Mouse (Mus musculus) lung, embryonic 15.5 days (tissue): Measurements from ENCODE around the gene Negr1. TPM values are rescaled to one million over a fixed set of nuclear protein-coding genes. Genes with fewer than 3 reads are reported as not detected.

Experiments used
- ATAC-seq: fragments of 200-750 bp; cut with Nextera tagmentation; 2 replicates; pipeline ENCODE4 v1.8.0; 2017; ENCODE audit warnings: moderate number of reproducible peaks, borderline replicate concordance; ENCODE audit not compliant: low FRiP score, low TSS enrichment; ENCODE audit errors: extremely low read depth
- H3K27ac ChIP-seq: fragments of 300-500 bp; sonication (generic); 2 replicates; pipeline ENCODE4 v1.5.1; 2015; ENCODE audit warnings: moderate library complexity, mild to moderate bottlenecking, inconsistent platforms
- H3K27me3 ChIP-seq: fragments of 300-500 bp; sonication (generic); 2 replicates; pipeline ENCODE4 v1.6.1; 2015; ENCODE audit warnings: inconsistent platforms
- H3K36me3 ChIP-seq: fragments of 300-500 bp; sonication (generic); 2 replicates; pipeline ENCODE4 v1.6.1; 2015; ENCODE audit warnings: inconsistent platforms
- H3K4me1 ChIP-seq: fragments of 300-500 bp; sonication (generic); 2 replicates; pipeline ENCODE4 v1.6.1; 2015; ENCODE audit warnings: inconsistent platforms
- H3K4me2 ChIP-seq: fragments of 300-500 bp; sonication (generic); 2 replicates; pipeline ENCODE4 v1.6.1; 2015; ENCODE audit warnings: inconsistent platforms, mild to moderate bottlenecking, moderate library complexity
- H3K4me3 ChIP-seq: fragments of 300-500 bp; sonication (generic); 2 replicates; pipeline ENCODE4 v1.5.1; 2015; ENCODE audit warnings: mild to moderate bottlenecking, inconsistent platforms
- H3K9ac ChIP-seq: fragments of 300-500 bp; sonication (generic); 2 replicates; pipeline ENCODE4 v1.6.1; 2015; ENCODE audit warnings: inconsistent platforms
- H3K9me3 ChIP-seq: fragments of 300-500 bp; sonication (generic); 2 replicates; pipeline ENCODE4 v1.6.1; 2016; ENCODE audit warnings: inconsistent platforms
- WGBS: fragments of 180-500 bp; shearing (Covaris S2); methylation state at CpG from one replicate; pipeline ENCODE4 v1.1.7; 2015; 5-methylcytosine and 5-hydroxymethylcytosine counted together
- polyA plus RNA-seq: library from polyadenylated mRNA; unstranded; fragments of >200 nt; fragmentation: Nextera tagmentation; extraction: Ambion mirVana; gene quantifications from 2 replicates; pipeline ENCODE4 v1.2.1, GENCODE M21; 2015

Gene Negr1
- polyA plus RNA-seq, 1 experiment from 2014 or later, result 7.5 TPM

GRCm38 (mm10) chr3:157164840-157165595 is 603.4 kb downstream of the Negr1 start:
- no peaks in the 10 kb centered on the region for H3K36me3 ChIP-seq
- no peaks in the 10 kb centered on the region for H3K9me3 ChIP-seq
- H3K9ac ChIP-seq, result no peak overlapping the region
- peak; percentile 90; the same call in 1 of the 2 replicates for ATAC-seq
- peaks cover 5% of the 10 kb centered on the region; the same call in 1 of the 2 replicates for H3K4me1 ChIP-seq
- WGBS, result 70% methylated on average over 3 of the region's 3 CpGs
- H3K27ac ChIP-seq, result no peak overlapping the region
- no peaks in the 10 kb centered on the region for H3K27me3 ChIP-seq
- no peak overlapping the region for H3K4me2 ChIP-seq
- H3K4me3 ChIP-seq, result no peak overlapping the region

DNA sequence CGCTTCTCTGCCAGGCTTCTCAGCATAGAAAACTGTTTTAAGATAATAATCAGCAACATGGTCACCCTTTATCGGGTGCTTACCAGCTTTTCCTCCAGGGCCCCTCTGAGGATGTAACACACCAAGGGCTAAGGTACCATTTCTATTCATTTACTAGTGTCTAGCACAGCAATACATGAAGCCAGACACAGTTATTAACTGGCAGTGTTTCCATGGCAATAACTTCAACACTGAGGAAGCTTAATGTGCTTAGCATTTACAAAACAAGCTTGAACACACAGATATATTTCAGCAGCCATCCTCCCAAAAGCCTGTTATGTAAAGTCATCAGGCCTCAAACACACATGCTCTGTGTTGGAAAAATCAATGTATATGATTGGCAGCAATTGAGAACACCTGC is 620.4 kb downstream of the Negr1 start:
- no peak overlapping the region for H3K4me3 ChIP-seq
- no peaks in the 10 kb centered on the region for H3K27me3 ChIP-seq
- no peak for ATAC-seq
- no peaks in the 10 kb centered on the region for H3K9me3 ChIP-seq
- no peaks in the 10 kb centered on the region for H3K36me3 ChIP-seq
- no peak overlapping the region for H3K27ac ChIP-seq
- H3K4me2 ChIP-seq, result no peak overlapping the region
- no peaks in the 10 kb centered on the region for H3K4me1 ChIP-seq
- no peak overlapping the region for H3K9ac ChIP-seq
- 60% methylated on average over 2 of the region's 2 CpGs for WGBS

- Histone ChIP-seq H3K9me3 (no peaks in the 10 kb centered on the region), H3K4me2 (no peak overlapping the region), H3K4me3 (no peak overlapping the region), H3K36me3 (no peaks in the 10 kb centered on the region), H3K27me3 (no peaks in the 10 kb centered on the region), H3K9ac (no peak overlapping the region), H3K27ac (no peak overlapping the region; the same call in 1 of the 2 replicates), H3K4me1 (peaks cover 10% of the 10 kb centered on the region; the same call in 1 of the 2 replicates)
- no peak for ATAC-seq
- WGBS, result 48% methylated on average over 8 of the region's 8 CpGs
These were observed 627.5 kb downstream of the Negr1 start for GRCm38 (mm10) chr3:157188939-157189725.

DNA sequence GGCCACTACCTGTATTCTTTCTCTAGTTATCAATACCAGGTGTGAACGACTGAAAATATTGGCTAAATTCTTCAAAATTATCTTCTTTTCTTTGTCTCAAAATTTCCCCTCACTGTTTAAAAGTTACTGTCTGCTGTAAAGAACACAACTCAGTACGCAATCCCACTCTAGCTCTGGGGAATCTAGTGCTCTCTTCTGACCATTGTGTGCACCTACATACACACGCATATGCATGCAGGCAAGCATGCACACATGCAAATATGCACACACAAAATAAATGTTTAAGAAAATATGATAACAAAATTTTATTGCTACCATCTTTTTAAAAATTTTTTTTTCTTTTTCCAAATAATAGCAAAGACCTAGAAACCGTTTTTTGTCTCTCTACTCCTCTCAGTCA is 628.2 kb downstream of the Negr1 start:
- H3K9me3 ChIP-seq, result no peaks in the 10 kb centered on the region
- no peak overlapping the region for H3K4me3 ChIP-seq
- no peaks in the 10 kb centered on the region for H3K36me3 ChIP-seq
- no peak overlapping the region for H3K27ac ChIP-seq
- H3K4me1 ChIP-seq, result peaks cover 10% of the 10 kb centered on the region; the same call in 1 of the 2 replicates
- no peak overlapping the region for H3K9ac ChIP-seq
- ATAC-seq, result no peak
- no peaks in the 10 kb centered on the region for H3K27me3 ChIP-seq
- WGBS, result 77% methylated on average over 4 of the region's 4 CpGs
- H3K4me2 ChIP-seq, result no peak overlapping the region

GRCm38 (mm10) chr3:157190551-157190950 is 629.0 kb downstream of the Negr1 start:
- no peak overlapping the region for H3K27ac ChIP-seq
- 60% methylated on average over 3 of the region's 3 CpGs for WGBS
- no peaks in the 10 kb centered on the region for H3K36me3 ChIP-seq
- H3K9ac ChIP-seq, result no peak overlapping the region
- H3K4me3 ChIP-seq, result no peak overlapping the region
- no peak overlapping the region for H3K4me2 ChIP-seq
- H3K4me1 ChIP-seq, result peaks cover 10% of the 10 kb centered on the region; the same call in 1 of the 2 replicates
- ATAC-seq, result no peak
- H3K27me3 ChIP-seq, result no peaks in the 10 kb centered on the region
- H3K9me3 ChIP-seq, result no peaks in the 10 kb centered on the region

GRCm38 (mm10) chr3:157192021-157192420 is 630.4 kb downstream of the Negr1 start:
- no peak overlapping the region for H3K9ac ChIP-seq
- H3K4me2 ChIP-seq, result no peak overlapping the region
- 51% methylated on average over 3 of the region's 3 CpGs for WGBS
- no peaks in the 10 kb centered on the region for H3K9me3 ChIP-seq
- ATAC-seq, result no peak
- no peak overlapping the region for H3K27ac ChIP-seq
- no peak overlapping the region for H3K4me3 ChIP-seq
- peaks cover 10% of the 10 kb centered on the region; the same call in 1 of the 2 replicates for H3K4me1 ChIP-seq
- no peaks in the 10 kb centered on the region for H3K27me3 ChIP-seq
- no peaks in the 10 kb centered on the region for H3K36me3 ChIP-seq

DNA sequence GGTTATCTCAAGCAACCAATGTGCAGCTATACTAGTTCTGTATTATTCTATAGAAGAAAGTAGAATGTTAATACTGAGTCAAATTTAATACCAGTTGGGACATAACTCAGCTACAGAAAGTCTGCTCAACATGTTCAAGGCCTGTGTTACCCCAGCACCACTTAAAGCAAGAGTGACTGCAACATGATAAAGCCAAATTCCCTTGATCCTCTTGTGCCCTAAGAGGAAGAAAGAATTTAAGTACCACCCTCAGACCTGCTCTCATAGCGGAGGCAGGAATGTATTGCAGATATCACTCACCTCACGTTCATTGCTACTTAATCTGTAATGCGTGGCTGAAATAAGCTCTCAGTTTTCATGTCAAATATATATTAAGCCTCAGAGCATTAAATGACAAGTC is 631.5 kb downstream of the Negr1 start:
- ATAC-seq, result peak; percentile 59; the same call in 1 of the 2 replicates
- no peak overlapping the region for H3K4me2 ChIP-seq
- no peaks in the 10 kb centered on the region for H3K27me3 ChIP-seq
- WGBS, result 58% methylated on average over 3 of the region's 3 CpGs
- no peaks in the 10 kb centered on the region for H3K36me3 ChIP-seq
- 0 out of 2 replicates have a peak overlapping the region, but pooled peaks have one; percentile 33 for H3K27ac ChIP-seq
- no peaks in the 10 kb centered on the region for H3K9me3 ChIP-seq
- no peak overlapping the region for H3K4me3 ChIP-seq
- H3K9ac ChIP-seq, result no peak overlapping the region
- peaks cover 10% of the 10 kb centered on the region; the same call in 1 of the 2 replicates for H3K4me1 ChIP-seq

DNA sequence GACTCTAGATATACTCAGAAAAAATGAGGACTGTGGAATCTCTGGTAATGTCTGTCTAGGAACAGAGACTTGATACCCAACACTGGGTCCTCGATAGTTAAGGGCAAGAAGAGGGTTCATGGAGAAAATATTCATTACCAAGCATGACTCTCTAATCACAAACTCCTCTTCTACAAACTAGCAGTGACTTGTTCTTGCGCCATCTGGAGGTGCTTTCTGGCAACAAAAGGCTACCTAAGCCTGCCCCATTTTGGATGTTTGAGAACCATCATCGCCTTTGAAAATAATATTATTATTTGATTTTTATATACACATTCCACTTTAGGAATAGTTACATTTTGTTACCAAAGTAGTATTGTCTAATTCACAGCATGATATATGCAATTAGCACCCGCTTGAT is 637.1 kb downstream of the Negr1 start:
- no peak overlapping the region for H3K4me3 ChIP-seq
- no peaks in the 10 kb centered on the region for H3K27me3 ChIP-seq
- H3K9ac ChIP-seq, result no peak overlapping the region
- WGBS, result 78% methylated on average over 4 of the region's 4 CpGs
- no peaks in the 10 kb centered on the region for H3K4me1 ChIP-seq
- H3K27ac ChIP-seq, result no peak overlapping the region
- H3K4me2 ChIP-seq, result no peak overlapping the region
- ATAC-seq, result no peak
- H3K9me3 ChIP-seq, result no peaks in the 10 kb centered on the region
- H3K36me3 ChIP-seq, result no peaks in the 10 kb centered on the region

DNA sequence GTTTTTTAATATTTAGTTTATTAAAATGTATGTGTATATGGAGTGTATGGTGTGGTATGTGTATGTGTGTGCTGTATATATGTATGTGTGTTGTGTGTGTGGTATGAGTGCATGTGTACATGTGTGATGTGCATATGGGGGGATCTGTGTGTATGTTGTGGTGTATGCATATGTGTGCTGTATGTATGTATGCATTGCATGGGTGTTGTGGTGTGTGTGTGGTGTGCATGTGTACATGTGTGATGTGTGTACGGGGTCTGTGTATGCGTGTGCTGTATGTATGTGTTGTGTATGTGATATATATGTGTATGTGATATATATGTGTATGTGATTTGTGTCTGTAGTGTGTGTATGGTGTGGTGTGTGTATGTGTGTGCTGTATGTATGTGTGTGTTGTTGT is 640.1 kb downstream of the Negr1 start:
- peak; percentile 31; the same call in 1 of the 2 replicates for ATAC-seq
- Histone ChIP-seq H3K4me1 (no peaks in the 10 kb centered on the region), H3K4me2 (no peak overlapping the region), H3K36me3 (no peaks in the 10 kb centered on the region), H3K27ac (no peak overlapping the region), H3K9ac (no peak overlapping the region), H3K27me3 (no peaks in the 10 kb centered on the region), H3K4me3 (no peak overlapping the region), H3K9me3 (no peaks in the 10 kb centered on the region)
- 87% methylated on average over 2 of the region's 2 CpGs for WGBS

- ATAC-seq, result no peak
- no peaks in the 10 kb centered on the region for H3K36me3 ChIP-seq
- WGBS, result 80% methylated on average over 8 of the region's 8 CpGs
These were observed 642.0 kb downstream of the Negr1 start for GRCm38 (mm10) chr3:157203573-157203972.

DNA sequence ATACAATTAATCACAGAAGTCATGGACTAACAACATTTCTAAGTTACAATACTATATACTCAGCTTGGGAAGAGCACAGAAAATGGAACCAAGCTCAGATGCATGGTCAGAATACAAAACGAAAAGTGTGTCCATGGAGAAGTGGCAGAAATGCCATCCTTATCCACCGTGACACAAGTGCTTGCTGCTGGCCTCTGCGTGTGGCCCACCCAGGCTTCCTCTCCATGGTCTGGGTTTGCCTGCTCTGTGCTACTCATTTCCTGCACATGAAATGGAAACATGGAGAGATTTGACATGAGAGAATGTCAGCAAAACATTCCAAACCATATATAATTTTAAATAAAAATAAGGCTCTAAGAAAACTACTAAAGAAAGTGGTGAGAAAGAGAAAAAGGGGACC is 645.2 kb downstream of the Negr1 start:
- no peak for ATAC-seq
- WGBS, result 63% methylated on average over 3 of the region's 3 CpGs
- H3K4me1 ChIP-seq, result no peaks in the 10 kb centered on the region
- no peaks in the 10 kb centered on the region for H3K27me3 ChIP-seq
- no peaks in the 10 kb centered on the region for H3K36me3 ChIP-seq
- H3K4me2 ChIP-seq, result no peak overlapping the region
- no peak overlapping the region for H3K27ac ChIP-seq
- H3K9ac ChIP-seq, result no peak overlapping the region
- no peaks in the 10 kb centered on the region for H3K9me3 ChIP-seq
- no peak overlapping the region for H3K4me3 ChIP-seq

More at GRCm38 (mm10) chr3:157203573-157203972, 642.0 kb downstream of the Negr1 start:
- Histone ChIP-seq H3K27ac (no peak overlapping the region), H3K4me1 (no peaks in the 10 kb centered on the region), H3K4me3 (no peak overlapping the region), H3K9ac (no peak overlapping the region), H3K4me2 (no peak overlapping the region), H3K9me3 (no peaks in the 10 kb centered on the region), H3K27me3 (no peaks in the 10 kb centered on the region)

- 44% methylated on average over 1 of the region's 1 CpGs for WGBS
- no peak overlapping the region for H3K27ac ChIP-seq
These were observed 647.4 kb downstream of the Negr1 start for GRCm38 (mm10) chr3:157208966-157209365.

More at GRCm38 (mm10) chr3:157208966-157209365, 647.4 kb downstream of the Negr1 start:
- no peak for ATAC-seq
- H3K9ac ChIP-seq, result no peak overlapping the region
- no peaks in the 10 kb centered on the region for H3K36me3 ChIP-seq
- no peaks in the 10 kb centered on the region for H3K27me3 ChIP-seq
- H3K4me1 ChIP-seq, result no peaks in the 10 kb centered on the region
- no peak overlapping the region for H3K4me3 ChIP-seq
- no peak overlapping the region for H3K4me2 ChIP-seq
- H3K9me3 ChIP-seq, result no peaks in the 10 kb centered on the region
